Comparison of ENCODE assay signal across 15 mouse cellular contexts in genomic region chr4:98857037-98857648, GRCm38 (mm10). TPM values are rescaled to one million over a fixed set of nuclear protein-coding genes. Genes with fewer than 3 reads are reported as not detected.
A peak's percentile ranks its signal among the peaks of the same experiment; 100 is the strongest.
DNase-seq lines count a peak whose midpoint lies in the region; ATAC-seq and TF ChIP-seq lines count a peak whose summit lies in the region.
"Had no signal": no experiment of that assay in that cellular context is flagged by ENCODE, and none has a peak within 500 bp of the region (broad histone marks: within the 10 kb centered on the region; RNA-seq: fewer than 3 reads in every experiment).

No protein-coding gene starts in this region.

- ATAC-seq in limb, embryonic 12.5 days (ENCODE audit: insufficient number of reproducible peaks, insufficient read depth, low FRiP score, low TSS enrichment, low read depth), result 0 out of 2 replicates have a peak, but pooled peaks have one; percentile 15
- no peak for ATAC-seq in embryonic facial prominence, embryonic 15.5 days (ENCODE audit: insufficient number of reproducible peaks, low FRiP score, low TSS enrichment, low read depth)
- ATAC-seq in limb, embryonic 14.5 days (ENCODE audit: low FRiP score, low read depth), result peak; percentile 50; the same call in 1 of the 2 replicates

- 0 out of 2 replicates have a peak overlapping the region, but pooled peaks have one; percentile 41 for H3K27ac ChIP-seq in limb, embryonic 12.5 days
- no peak overlapping the region for H3K27ac ChIP-seq in limb, embryonic 10.5 days
- 0 out of 2 replicates have a peak overlapping the region, but pooled peaks have one; percentile 6 for H3K27ac ChIP-seq in embryonic facial prominence, embryonic 15.5 days (replicated peaks)
- no peak overlapping the region for H3K27ac ChIP-seq in limb, embryonic 14.5 days (replicated peaks; ENCODE audit: low read depth, low read length)
- H3K27ac ChIP-seq: hindbrain, embryonic 12.5 days; midbrain, embryonic 10.5 days had no signal

- no peak overlapping the region for H3K4me2 ChIP-seq in limb, embryonic 12.5 days
- H3K4me2 ChIP-seq in embryonic facial prominence, embryonic 15.5 days (replicated peaks), result no peak overlapping the region
- no peak overlapping the region for H3K4me2 ChIP-seq in limb, embryonic 14.5 days (replicated peaks; ENCODE audit: low read depth, low read length, severe bottlenecking)
- H3K4me2 ChIP-seq: hindbrain, embryonic 12.5 days had no signal

- no peak overlapping the region for H3K9ac ChIP-seq in limb, embryonic 12.5 days (replicated peaks)
- no peak overlapping the region for H3K9ac ChIP-seq in embryonic facial prominence, embryonic 15.5 days
- H3K9ac ChIP-seq in limb, embryonic 14.5 days (ENCODE audit: low read depth, low read length, severe bottlenecking), result no peak overlapping the region
- H3K9ac ChIP-seq: hindbrain, embryonic 12.5 days had no signal

- peak; percentile 78 for DNase-seq in heart, adult 11 months
- no peak for DNase-seq in heart, postnatal 25 days (ENCODE audit: low spot score)
- DNase-seq in limb, embryonic 10.5 days (ENCODE audit: low spot score), result no peak
- DNase-seq in limb, embryonic 14.5 days (ENCODE audit: low spot score), result peak; percentile 45
- no peak for DNase-seq in left cerebral cortex, postnatal 36 days (ENCODE audit: low spot score in 2 of 2)
- DNase-seq in yolk sac, embryonic 10.5 days (ENCODE audit: low spot score), result no peak
- DNase-seq: adrenal gland, postnatal 25 days; kidney, adult 9 months; lung, postnatal 14 days had no signal

- peaks cover 6% of the 10 kb centered on the region; the same call in 1 of the 2 replicates for H3K9me3 ChIP-seq in limb, embryonic 12.5 days
- H3K9me3 ChIP-seq in limb, embryonic 10.5 days (replicated peaks), result no peaks in the 10 kb centered on the region
- H3K9me3 ChIP-seq in embryonic facial prominence, embryonic 15.5 days (replicated peaks), result no peaks in the 10 kb centered on the region
- no peaks in the 10 kb centered on the region for H3K9me3 ChIP-seq in limb, embryonic 14.5 days (ENCODE audit: control insufficient read depth, low read length)
- H3K9me3 ChIP-seq: midbrain, embryonic 10.5 days had no signal

- H3K4me3 ChIP-seq in limb, embryonic 12.5 days (replicated peaks), result no peak overlapping the region
- H3K4me3 ChIP-seq in limb, embryonic 10.5 days, result no peak overlapping the region
- H3K4me3 ChIP-seq in embryonic facial prominence, embryonic 15.5 days (replicated peaks), result no peak overlapping the region
- H3K4me3 ChIP-seq in limb, embryonic 14.5 days (replicated peaks; ENCODE audit: low read length), result no peak overlapping the region
- H3K4me3 ChIP-seq: hindbrain, embryonic 12.5 days; midbrain, embryonic 10.5 days had no signal

- no peaks in the 10 kb centered on the region for H3K27me3 ChIP-seq in limb, embryonic 12.5 days
- H3K27me3 ChIP-seq in limb, embryonic 10.5 days (ENCODE audit: low read depth, poor library complexity, severe bottlenecking), result no peaks in the 10 kb centered on the region
- H3K27me3 ChIP-seq in embryonic facial prominence, embryonic 15.5 days, result no peaks in the 10 kb centered on the region
- H3K27me3 ChIP-seq in limb, embryonic 14.5 days (ENCODE audit: control insufficient read depth, insufficient read depth, low read length), result no peaks in the 10 kb centered on the region
- H3K27me3 ChIP-seq: hindbrain, embryonic 12.5 days had no signal

- H3K4me1 ChIP-seq in limb, embryonic 12.5 days (replicated peaks), result peaks cover 9% of the 10 kb centered on the region
- peaks cover 6% of the 10 kb centered on the region; the same call in 1 of the 2 replicates for H3K4me1 ChIP-seq in limb, embryonic 10.5 days
- H3K4me1 ChIP-seq in embryonic facial prominence, embryonic 15.5 days, result peaks cover 5% of the 10 kb centered on the region; the same call in 1 of the 2 replicates
- H3K4me1 ChIP-seq in limb, embryonic 14.5 days (ENCODE audit: control insufficient read depth, insufficient read depth, low read length), result peaks cover 7% of the 10 kb centered on the region
- H3K4me1 ChIP-seq: hindbrain, embryonic 12.5 days; midbrain, embryonic 10.5 days had no signal

- WGBS in limb, embryonic 12.5 days, result 72% methylated on average over 11 of the region's 11 CpGs
- WGBS in limb, embryonic 10.5 days, result 84% methylated on average over 11 of the region's 11 CpGs
- 68% methylated on average over 11 of the region's 11 CpGs for WGBS in embryonic facial prominence, embryonic 15.5 days
- 50% methylated on average over 11 of the region's 11 CpGs for WGBS in limb, embryonic 14.5 days

- no peaks in the 10 kb centered on the region for H3K36me3 ChIP-seq in limb, embryonic 12.5 days
- no peaks in the 10 kb centered on the region for H3K36me3 ChIP-seq in limb, embryonic 10.5 days
- H3K36me3 ChIP-seq in embryonic facial prominence, embryonic 15.5 days, result no peaks in the 10 kb centered on the region
- no peaks in the 10 kb centered on the region for H3K36me3 ChIP-seq in limb, embryonic 14.5 days (ENCODE audit: control insufficient read depth, insufficient read depth, low read length)
- H3K36me3 ChIP-seq: hindbrain, embryonic 12.5 days; midbrain, embryonic 10.5 days had no signal

- no peak for TF ChIP-seq POLR2A in limb, embryonic 14.5 days (IDR thresholded peaks at IDR 0.05; ENCODE audit: borderline replicate concordance, extremely low read depth, insufficient read depth, insufficient read length)

- intact Hi-C loops in heart, postnatal 25 days (cut with DNase I), result no loop called here
- intact Hi-C loops in left cerebral cortex, postnatal 36 days (cut with DNase I), result no loop called here

RNA-seq across cellular contexts. Expression of gene I0C0044D17Rik, which starts 33.5 kb away (rescaled TPM):
- not detected for total RNA-seq in heart, postnatal 25 days (2021)
- polyA plus RNA-seq in limb, embryonic 12.5 days (2016; fragmentation: Nextera tagmentation; extraction: Ambion mirVana), result not detected in 2 replicates
- not detected in 2 replicates for polyA plus RNA-seq in limb, embryonic 10.5 days (2016; fragmentation: Nextera tagmentation; extraction: Ambion mirVana)
- not detected in 2 replicates for polyA plus RNA-seq in embryonic facial prominence, embryonic 15.5 days (2015; fragmentation: Nextera tagmentation; extraction: Ambion mirVana)
- polyA plus RNA-seq in limb, embryonic 14.5 days (2012; rRNA removed), result not detected in 2 replicates
- polyA plus RNA-seq in limb, embryonic 14.5 days (2014; fragmentation: Nextera tagmentation; extraction: Ambion mirVana), result not detected in 2 replicates
- total RNA-seq in left cerebral cortex, postnatal 36 days (2021), result not detected
- total RNA-seq: adrenal gland, postnatal 25 days; liver, adult 2 months had no signal
- polyA plus RNA-seq: hindbrain, embryonic 12.5 days; liver, adult 2 months; midbrain, embryonic 10.5 days; small intestine, adult 2 months had no signal

RNA-seq across cellular contexts. Expression of gene Kank4, which starts 39.8 kb away (rescaled TPM):
- under 1 TPM; 0.52 to 0.61 TPM for total RNA-seq in heart, postnatal 25 days (2021)
- polyA plus RNA-seq in limb, embryonic 12.5 days (2016; fragmentation: Nextera tagmentation; extraction: Ambion mirVana), result 2.0 and 2.3 TPM in 2 replicates
- polyA plus RNA-seq in limb, embryonic 10.5 days (2016; fragmentation: Nextera tagmentation; extraction: Ambion mirVana), result 1.7 and 2.5 TPM in 2 replicates
- 1.7 and 2.8 TPM in 2 replicates for polyA plus RNA-seq in embryonic facial prominence, embryonic 15.5 days (2015; fragmentation: Nextera tagmentation; extraction: Ambion mirVana)
- polyA plus RNA-seq in limb, embryonic 14.5 days (2012; rRNA removed), result 11.6 and 12.5 TPM in 2 replicates
- 3.7 and 4.0 TPM in 2 replicates for polyA plus RNA-seq in limb, embryonic 14.5 days (2014; fragmentation: Nextera tagmentation; extraction: Ambion mirVana)
- total RNA-seq in left cerebral cortex, postnatal 36 days (2021), result 1 to 10 TPM; 2.3 to 2.8 TPM
- total RNA-seq: liver, adult 2 months had no signal

Comparison
In these comparisons a context has a peak if more than half of its experiments do, and no peak if none do; other contexts are left out.
1. DNase-seq: peak in heart, adult 11 months (single experiment) and limb, embryonic 14.5 days (single experiment); none in heart, postnatal 25 days (single experiment), limb, embryonic 10.5 days (single experiment), left cerebral cortex, postnatal 36 days (0 of 2) and yolk sac, embryonic 10.5 days (single experiment).
2. H3K27ac ChIP-seq: peak in limb, embryonic 12.5 days (single experiment) and embryonic facial prominence, embryonic 15.5 days (single experiment); none in limb, embryonic 10.5 days (single experiment) and limb, embryonic 14.5 days (single experiment).